Mouse (Mus musculus): ENCODE measurements around the gene Slc1a4. TPM values are rescaled to one million over a fixed set of nuclear protein-coding genes. Genes with fewer than 3 reads are reported as not detected.
A peak's percentile ranks its signal among the peaks of the same experiment; 100 is the strongest.

Slc1a4 gene
- under 1 TPM; 0.13 to 0.50 (median 0.34) TPM for polyA plus RNA-seq (2017; shearing (Covaris generic))

- ATAC-seq: peak; percentile 93
Measured at GRCm38 (mm10) chr11:20332561-20333514, at the start of gene Slc1a4. Gene Slc1a4, minus strand, starts transcription at chr11:20332713.

- no peak for ATAC-seq
Measured at GRCm38 (mm10) chr11:20380106-20380505, 47.6 kb upstream of the Slc1a4 start.

GRCm38 (mm10) chr11:20376642-20377041 lies 44.1 kb upstream of the Slc1a4 start:
- no peak for ATAC-seq

DNA sequence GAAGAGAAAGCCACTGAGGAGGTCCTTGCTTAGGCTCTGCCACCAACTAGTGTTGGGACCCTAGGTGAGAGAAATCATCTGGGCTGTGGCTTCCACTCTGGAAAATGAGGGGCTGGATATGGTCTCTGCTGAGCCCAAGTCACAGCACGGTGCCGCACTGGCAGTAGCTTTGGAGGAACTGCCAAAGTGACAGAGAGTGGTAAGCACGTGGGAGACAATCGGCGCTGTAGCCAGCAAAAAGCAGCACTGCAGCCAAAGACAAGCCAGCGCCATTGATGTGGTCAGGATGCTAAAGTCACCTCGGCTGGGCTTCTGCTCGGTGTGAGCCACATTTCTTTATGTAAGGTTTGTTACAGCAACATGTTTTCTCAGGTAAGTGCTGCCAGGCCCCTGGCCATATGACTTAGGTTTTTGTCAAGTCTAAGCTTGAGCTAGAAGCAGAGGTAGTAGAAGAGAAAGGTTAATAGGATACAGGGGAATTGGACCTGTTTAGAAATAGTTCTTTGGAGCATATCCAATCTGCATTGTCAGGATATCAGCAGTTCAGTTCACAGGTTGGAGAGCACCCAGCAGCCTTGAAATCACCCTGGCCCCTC lies 40.2 kb upstream of the Slc1a4 start:
- ATAC-seq: no peak

DNA sequence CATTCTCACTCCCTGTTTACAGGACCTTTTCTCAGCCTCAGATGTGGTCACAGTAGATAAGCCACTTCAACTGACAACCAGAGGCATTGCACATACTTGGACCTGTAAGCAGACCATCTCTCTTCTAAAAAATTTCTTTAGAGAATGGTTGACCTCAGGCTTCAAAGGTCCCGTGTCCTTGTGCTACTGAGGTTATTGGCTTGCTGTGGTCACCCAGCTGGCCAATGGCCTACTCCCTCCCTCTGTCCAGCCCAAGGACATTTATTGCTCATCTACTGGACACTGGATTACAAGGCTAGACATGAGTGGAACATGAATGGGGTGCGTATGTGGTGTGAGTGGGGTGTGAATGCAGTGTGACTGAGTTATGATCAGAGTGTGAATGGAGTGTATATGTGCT lies 38.0 kb upstream of the Slc1a4 start:
- ATAC-seq: no peak

- ATAC-seq: no peak
Measured at GRCm38 (mm10) chr11:20366456-20366855, 33.9 kb upstream of the Slc1a4 start.

DNA sequence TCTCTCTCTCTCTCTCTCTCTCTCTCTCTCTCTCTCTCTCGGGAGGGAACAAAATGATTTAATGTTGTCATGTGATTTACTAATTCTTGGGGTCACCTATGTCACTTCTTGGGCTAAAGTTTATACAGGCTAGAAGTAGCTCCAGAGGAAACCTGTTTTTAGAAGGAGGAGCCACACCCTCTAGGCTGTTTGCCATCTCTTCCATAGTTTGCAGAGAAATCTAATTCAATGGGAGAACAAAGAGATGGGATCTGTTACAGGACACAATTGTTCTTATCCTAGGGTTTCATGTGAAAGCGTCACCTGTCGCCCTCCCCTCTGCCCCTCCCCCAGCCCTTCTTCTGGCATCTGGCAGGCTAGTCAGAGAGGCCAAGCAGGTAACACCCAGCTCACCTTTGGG lies 28.8 kb upstream of the Slc1a4 start:
- no peak for ATAC-seq

GRCm38 (mm10) chr11:20357684-20358447 lies 25.4 kb upstream of the Slc1a4 start:
- no peak for ATAC-seq

DNA sequence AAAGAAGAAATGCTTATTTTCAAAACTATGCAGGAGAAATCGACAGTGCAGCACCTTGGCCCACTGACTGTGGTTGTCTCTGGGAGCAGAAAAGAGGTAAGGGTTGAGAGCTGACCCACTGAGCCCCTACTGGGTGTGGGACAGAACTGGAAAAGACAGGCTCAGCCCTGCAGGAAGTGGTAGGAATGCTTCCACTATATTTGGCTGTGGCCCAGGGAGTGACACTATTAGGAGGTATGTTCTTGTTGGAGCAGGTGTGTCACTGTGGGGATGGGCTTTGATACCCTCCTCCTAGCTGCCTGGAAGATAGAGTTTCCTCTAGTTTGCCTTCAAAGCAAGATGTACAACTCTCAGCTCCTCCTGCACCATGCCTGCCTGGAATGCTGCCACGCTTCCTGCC lies 16.0 kb upstream of the Slc1a4 start:
- ATAC-seq: no peak

DNA sequence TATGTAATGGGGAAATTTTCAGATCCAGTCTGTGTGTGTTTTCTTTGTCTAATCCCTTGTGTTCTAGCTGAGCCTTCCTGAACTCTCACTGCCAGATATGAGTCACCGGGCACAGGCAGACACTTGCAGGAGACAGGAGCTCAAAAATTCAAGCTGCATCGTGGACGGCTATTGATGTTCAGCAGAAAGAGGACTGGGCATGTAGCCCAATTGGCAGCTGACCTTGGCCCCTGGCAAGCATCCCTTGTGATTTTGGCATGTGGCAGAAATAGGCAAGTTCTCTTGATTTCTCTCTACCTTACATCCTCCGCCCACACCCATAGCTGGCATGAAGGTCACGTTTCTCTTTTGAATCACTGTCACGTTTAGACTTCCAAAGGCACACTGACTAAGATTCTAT lies 15.0 kb upstream of the Slc1a4 start:
- no peak for ATAC-seq

DNA sequence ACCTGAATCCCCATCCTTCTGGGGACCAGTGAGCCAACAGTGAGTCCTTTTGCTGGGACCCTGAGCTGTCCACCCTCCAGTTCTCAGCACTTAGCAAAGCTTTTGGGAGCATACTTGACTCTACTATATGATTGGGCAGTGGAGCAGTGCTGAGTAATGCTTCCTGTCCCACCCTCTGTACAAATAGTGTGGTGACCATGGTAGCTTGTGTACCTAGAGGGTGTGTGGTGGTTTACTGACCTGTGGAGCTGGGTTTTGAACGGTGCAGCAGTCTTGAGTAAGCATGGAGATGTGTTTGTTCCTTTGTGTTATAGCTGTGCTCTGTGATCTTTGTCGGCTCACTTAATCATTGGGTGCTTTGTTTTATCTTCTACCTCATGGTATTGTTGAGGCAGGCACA lies 13.9 kb upstream of the Slc1a4 start:
- ATAC-seq: no peak

- no peak for ATAC-seq
Measured at GRCm38 (mm10) chr11:20343952-20344351, 11.4 kb upstream of the Slc1a4 start.

DNA sequence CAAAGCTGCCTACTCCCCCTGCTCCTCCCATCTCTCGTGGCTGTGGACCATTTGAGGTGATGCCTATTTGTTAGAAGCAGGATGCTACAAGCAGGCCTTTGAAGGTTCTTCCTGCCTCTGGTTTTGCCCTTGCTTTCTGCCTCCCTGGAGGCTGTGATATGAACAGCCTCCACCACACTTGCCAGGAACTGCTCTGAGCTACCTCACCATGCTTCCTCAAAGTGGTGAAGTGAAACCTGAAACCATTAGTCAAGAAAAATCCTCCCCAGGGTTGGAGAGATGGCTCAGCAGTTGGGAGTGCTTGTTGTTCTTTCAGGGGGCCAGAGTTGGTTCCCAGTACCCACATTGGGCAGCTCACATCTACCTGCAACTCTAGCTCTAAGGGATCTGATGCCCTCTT lies 9.1 kb upstream of the Slc1a4 start:
- no peak for ATAC-seq

DNA sequence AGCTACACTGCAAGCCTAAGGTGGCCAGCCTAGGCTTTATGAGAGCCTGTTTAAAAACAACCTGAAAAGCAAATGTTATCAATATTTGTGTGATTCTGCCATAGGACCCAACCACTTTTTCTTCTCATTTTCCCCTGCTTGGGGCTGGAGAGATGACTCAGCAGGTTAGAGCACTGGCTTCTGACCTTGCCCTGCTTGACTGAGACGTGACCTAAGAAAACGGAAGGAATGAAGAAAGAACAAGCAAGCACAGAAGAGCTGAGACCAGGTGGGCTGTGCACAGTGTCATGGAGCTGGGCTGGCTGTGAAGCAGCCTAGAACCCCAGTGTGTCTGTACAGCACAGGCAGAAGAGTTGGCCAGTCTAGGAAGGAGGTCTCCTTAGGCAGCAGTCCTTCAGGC lies 6.2 kb upstream of the Slc1a4 start:
- no peak for ATAC-seq

DNA sequence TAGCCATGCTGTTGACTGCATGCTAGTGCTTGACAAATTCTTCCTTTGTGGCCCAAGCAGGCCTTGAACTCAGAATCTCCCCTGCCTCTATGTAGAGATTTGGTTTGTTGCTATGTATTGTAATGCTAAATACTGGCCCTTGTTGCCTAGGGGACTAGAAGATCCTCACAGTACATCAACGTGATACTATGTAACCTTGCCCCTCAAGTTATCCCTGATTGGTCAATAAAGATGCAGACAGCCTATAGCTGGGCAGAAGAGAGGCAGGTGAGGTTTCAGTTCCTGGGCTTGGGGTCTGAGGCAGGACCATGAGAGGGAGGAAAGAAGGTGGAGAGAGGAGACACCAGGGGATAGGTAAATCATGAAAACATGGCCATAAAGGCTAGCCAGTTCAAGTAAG lies 1.8 kb upstream of the Slc1a4 start:
- no peak for ATAC-seq

DNA sequence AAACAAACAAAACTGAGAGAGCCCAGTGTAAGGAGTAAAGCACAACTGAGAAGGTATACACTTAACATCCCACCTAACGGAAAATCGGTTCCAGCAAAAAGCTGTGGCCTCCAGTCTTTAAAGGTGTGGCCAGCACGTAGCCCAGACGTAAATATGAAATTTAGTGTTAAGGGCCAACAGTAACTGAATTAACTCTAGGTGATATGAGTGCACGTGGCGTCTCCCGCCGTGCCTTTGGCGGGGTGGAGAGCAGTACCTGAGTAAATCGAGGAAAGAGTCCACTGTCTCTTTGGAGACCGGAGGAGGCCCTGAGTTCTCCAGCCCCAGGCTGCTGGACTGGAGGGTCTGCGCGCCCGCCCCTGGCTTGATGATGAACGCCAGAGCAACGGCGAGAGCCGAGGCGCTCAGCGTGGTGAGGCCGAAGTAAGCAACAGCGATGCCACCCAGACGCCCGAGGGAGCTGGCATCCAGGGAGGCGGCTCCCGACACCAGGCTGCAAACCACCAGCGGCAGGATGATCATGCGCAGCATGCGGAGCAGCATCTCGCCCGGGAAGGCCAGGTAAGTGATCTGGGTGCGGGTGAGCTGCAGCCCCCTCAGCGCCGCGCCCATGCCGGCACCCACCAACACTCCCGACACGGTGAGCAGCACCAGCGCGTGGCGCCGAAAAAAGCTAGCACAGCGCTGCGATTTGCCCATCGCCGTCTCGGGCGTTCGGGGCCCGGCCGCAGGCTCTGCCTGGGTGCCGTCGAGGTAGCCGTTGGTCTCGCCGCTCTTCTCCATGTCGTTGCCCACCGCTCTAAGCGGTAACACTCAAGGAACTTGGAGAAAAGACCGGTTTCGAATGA lies 599 bp downstream of the Slc1a4 start:
- ATAC-seq: peak; percentile 15

DNA sequence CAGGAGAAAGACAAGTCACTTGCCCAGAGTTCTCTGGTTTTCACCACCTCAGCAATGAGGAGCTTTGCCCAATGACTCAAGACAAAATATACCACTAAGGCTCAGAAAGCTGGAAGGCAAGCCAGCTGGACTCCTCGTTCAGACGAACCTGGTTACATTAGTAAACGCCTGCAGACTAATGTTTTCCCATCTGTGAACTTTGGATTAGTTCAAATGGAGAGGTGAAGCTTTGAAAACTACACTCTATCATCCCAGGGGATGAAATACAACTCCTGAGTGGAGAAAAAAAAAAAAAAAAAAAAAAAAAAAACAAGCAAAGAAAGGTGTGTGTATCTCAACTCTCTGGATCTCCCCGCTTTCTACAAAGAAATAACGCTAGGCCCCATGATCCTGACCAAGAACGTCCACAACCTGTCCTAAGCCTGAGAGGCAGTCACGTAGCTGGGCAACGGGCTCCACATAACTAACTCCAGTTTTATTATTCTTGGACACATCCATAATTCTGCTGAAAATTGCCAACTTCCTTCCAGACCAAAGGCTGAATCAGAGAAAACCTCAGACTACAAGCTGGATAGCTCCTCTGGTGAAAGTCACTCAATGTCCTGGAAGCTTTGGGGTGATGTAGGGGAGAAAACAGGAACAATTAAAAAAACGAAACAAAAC lies 1.4 kb downstream of the Slc1a4 start:
- no peak for ATAC-seq

GRCm38 (mm10) chr11:20329711-20330110 lies 2.8 kb downstream of the Slc1a4 start:
- ATAC-seq: no peak

DNA sequence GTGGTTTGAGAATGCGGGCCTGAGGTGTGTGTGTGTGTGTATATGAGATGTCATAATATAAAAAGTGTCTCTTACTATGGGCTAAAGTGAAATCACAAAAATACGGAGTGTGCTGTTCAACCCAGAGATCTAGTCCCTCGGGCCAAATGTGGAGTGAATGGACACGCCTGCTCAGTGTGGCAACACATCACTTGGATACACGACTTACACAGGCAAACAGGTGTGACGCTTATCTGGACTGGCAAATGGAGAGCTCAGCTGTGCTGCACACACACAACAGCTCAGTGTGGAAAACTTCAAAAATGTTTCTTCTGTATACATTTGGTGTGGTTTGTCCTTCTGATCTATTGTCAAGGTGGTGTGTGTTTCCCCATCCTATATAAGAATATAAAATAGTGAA lies 3.7 kb downstream of the Slc1a4 start:
- ATAC-seq: no peak

- no peak for ATAC-seq
Measured at GRCm38 (mm10) chr11:20326328-20326995, 6.1 kb downstream of the Slc1a4 start.

DNA sequence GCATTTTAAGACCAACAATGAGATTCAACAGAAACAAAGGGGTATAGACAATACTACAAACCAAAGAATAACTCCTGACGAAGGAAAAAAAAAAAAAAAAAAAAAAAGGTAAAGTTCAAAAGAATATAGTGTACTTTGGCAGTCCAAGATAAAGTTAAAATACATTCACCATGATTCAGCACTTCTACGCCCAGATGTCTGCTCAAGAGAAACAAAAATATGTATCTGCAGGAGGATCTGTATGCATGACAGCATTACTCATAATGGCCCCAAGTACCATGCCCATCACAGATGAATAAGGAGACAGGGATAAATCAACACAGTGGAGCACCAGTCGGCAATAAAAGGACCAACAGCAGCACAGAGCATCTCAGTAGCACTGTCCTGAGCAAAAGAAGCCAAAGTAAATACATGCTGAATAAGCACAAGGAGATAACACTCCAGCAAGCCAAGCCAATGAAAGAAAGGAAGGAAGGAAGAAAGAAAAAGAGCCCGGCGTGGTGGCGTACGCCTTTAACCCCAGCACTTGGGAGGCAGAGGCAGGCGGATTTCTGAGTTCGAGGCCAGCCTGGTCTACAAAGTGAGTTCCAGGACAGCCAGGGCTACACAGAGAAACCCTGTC lies 7.3 kb downstream of the Slc1a4 start:
- no peak for ATAC-seq

All from inflammation-experienced regulatory T-cells, adult 6 months (primary cell).